Mouse (Mus musculus) liver, embryonic 11.5 days (tissue): ENCODE data around the gene Cat. TPM values are rescaled to one million over a fixed set of nuclear protein-coding genes. Genes with fewer than 3 reads are reported as not detected.

Experiments used
- ATAC-seq: fragments of 200-750 bp; cut with Nextera tagmentation; replicated peaks from 2 replicates; pipeline ENCODE4 v1.8.0; 2017; ENCODE audit warnings: moderate number of reproducible peaks, mild to moderate bottlenecking, moderate TSS enrichment, moderate library complexity; ENCODE audit not compliant: low FRiP score
- DNase-seq: peaks from one replicate; pipeline ENCODE4 v3.0.0-alpha.2; 2017; ENCODE audit warnings: low spot score
- H3K27ac ChIP-seq: fragments of 300-500 bp; sonication (generic); 2 replicates; pipeline ENCODE4 v1.5.1; 2014; ENCODE audit warnings: mild to moderate bottlenecking, low read depth, low read length, control low read depth
- H3K27me3 ChIP-seq: fragments of 300-500 bp; sonication (generic); replicated peaks from 2 replicates; pipeline ENCODE4 v1.6.1; 2014; ENCODE audit warnings: low read length, mixed read lengths; ENCODE audit not compliant: control insufficient read depth, insufficient read depth
- H3K36me3 ChIP-seq: fragments of 300-500 bp; sonication (generic); 2 replicates; pipeline ENCODE4 v1.6.1; 2014; ENCODE audit warnings: mild to moderate bottlenecking, low read length, moderate library complexity, mixed read lengths; ENCODE audit not compliant: control insufficient read depth, insufficient read depth
- H3K4me1 ChIP-seq: fragments of 300-500 bp; sonication (generic); replicated peaks from 2 replicates; pipeline ENCODE4 v1.6.1; 2014; ENCODE audit warnings: low read length, mixed read lengths; ENCODE audit not compliant: control insufficient read depth, insufficient read depth
- H3K4me2 ChIP-seq: fragments of 300-500 bp; sonication (generic); 2 replicates; pipeline ENCODE4 v1.6.1; 2014; ENCODE audit warnings: mild to moderate bottlenecking, control low read depth, moderate library complexity
- H3K4me3 ChIP-seq: fragments of 300-500 bp; sonication (generic); 2 replicates; pipeline ENCODE4 v1.5.1; 2014; ENCODE audit warnings: low read depth, low read length, control low read depth
- H3K9ac ChIP-seq: fragments of 300-500 bp; sonication (generic); 2 replicates; pipeline ENCODE4 v1.6.1; 2014; ENCODE audit warnings: low read depth, low read length, control low read depth
- H3K9me3 ChIP-seq: fragments of 300-500 bp; sonication (generic); 2 replicates; pipeline ENCODE4 v1.6.1; 2016; ENCODE audit warnings: low read length, inconsistent platforms, mixed read lengths; ENCODE audit not compliant: control insufficient read depth
- WGBS: fragments of 180-500 bp; shearing (Covaris S2); extraction: QIAGEN DNeasy Blood & Tissue Kit; methylation state at CpG from one replicate; pipeline ENCODE4 v1.1.7; 2014; 5-methylcytosine and 5-hydroxymethylcytosine counted together
- polyA plus RNA-seq: library from polyadenylated mRNA; unstranded; fragments of >200 nt; fragmentation: Nextera tagmentation; extraction: Ambion mirVana; gene quantifications from 2 replicates; pipeline ENCODE4 v1.2.1, GENCODE M21; 2014

The Cat gene
- polyA plus RNA-seq, result 145 and 166 TPM in 2 replicates

GRCm38 (mm10) chr2:103484617-103485401 lies at the start of gene Cat:
TSS of gene Cat (minus strand) at chr2:103485160.
- peak; percentile 95 for ATAC-seq
- H3K9ac ChIP-seq, result peak within 1 kb of the TSS; percentile 91
- peaks cover 38% of the 10 kb centered on the region for H3K4me1 ChIP-seq

GRCm38 (mm10) chr2:103525596-103525995 lies 40.6 kb upstream of the Cat start:
- no peaks in the 10 kb centered on the region for H3K4me1 ChIP-seq
- no peak overlapping the region for H3K9ac ChIP-seq
- WGBS, result 79% methylated on average over 1 of the region's 1 CpGs
- no peak for ATAC-seq
- no peak for DNase-seq
- H3K27me3 ChIP-seq, result no peaks in the 10 kb centered on the region
- no peaks in the 10 kb centered on the region for H3K9me3 ChIP-seq
- H3K27ac ChIP-seq, result no peak overlapping the region
- H3K36me3 ChIP-seq, result no peaks in the 10 kb centered on the region
- no peak overlapping the region for H3K4me2 ChIP-seq
- H3K4me3 ChIP-seq, result no peak overlapping the region

More at GRCm38 (mm10) chr2:103484617-103485401, at the start of gene Cat:
- no peaks in the 10 kb centered on the region for H3K27me3 ChIP-seq
- under 1% methylated on average over 41 of the region's 41 CpGs for WGBS
- H3K36me3 ChIP-seq, result no peaks in the 10 kb centered on the region
- H3K4me3 ChIP-seq, result peak within 1 kb of the TSS; percentile 93
- H3K9me3 ChIP-seq, result no peaks in the 10 kb centered on the region
- H3K4me2 ChIP-seq, result peak within 1 kb of the TSS; percentile 82
- peak; percentile 96 for DNase-seq
- peak within 1 kb of the TSS; percentile 96 for H3K27ac ChIP-seq

- Histone ChIP-seq H3K9ac (no peak overlapping the region), H3K4me3 (no peak overlapping the region), H3K4me2 (no peak overlapping the region), H3K27me3 (no peaks in the 10 kb centered on the region), H3K9me3 (no peaks in the 10 kb centered on the region), H3K36me3 (no peaks in the 10 kb centered on the region), H3K4me1 (no peaks in the 10 kb centered on the region), H3K27ac (no peak overlapping the region)
- DNase-seq (no peak), ATAC-seq (no peak)
- 59% methylated on average over 1 of the region's 1 CpGs for WGBS
Measured at GRCm38 (mm10) chr2:103516472-103516871, 31.5 kb upstream of the Cat start.

- Histone ChIP-seq H3K9me3 (no peaks in the 10 kb centered on the region), H3K36me3 (no peaks in the 10 kb centered on the region), H3K4me2 (no peak overlapping the region), H3K27ac (no peak overlapping the region), H3K4me3 (no peak overlapping the region), H3K9ac (no peak overlapping the region), H3K4me1 (no peaks in the 10 kb centered on the region), H3K27me3 (no peaks in the 10 kb centered on the region)
- ATAC-seq (no peak), DNase-seq (no peak)
- WGBS, result 75% methylated on average over 6 of the region's 6 CpGs
Measured at GRCm38 (mm10) chr2:103515513-103516180, 30.7 kb upstream of the Cat start.

- no peaks in the 10 kb centered on the region for H3K36me3 ChIP-seq
- no peak overlapping the region for H3K4me3 ChIP-seq
- no peaks in the 10 kb centered on the region for H3K9me3 ChIP-seq
- 79% methylated on average over 5 of the region's 5 CpGs for WGBS
- H3K4me1 ChIP-seq, result no peaks in the 10 kb centered on the region
- DNase-seq (no peak), ATAC-seq (no peak)
- H3K27ac ChIP-seq, result no peak overlapping the region
- no peak overlapping the region for H3K4me2 ChIP-seq
- H3K27me3 ChIP-seq, result no peaks in the 10 kb centered on the region
- no peak overlapping the region for H3K9ac ChIP-seq
Measured at GRCm38 (mm10) chr2:103512066-103512795, 27.3 kb upstream of the Cat start.

GRCm38 (mm10) chr2:103511631-103512030 lies 26.7 kb upstream of the Cat start:
- no peak overlapping the region for H3K9ac ChIP-seq
- no peak for DNase-seq
- H3K9me3 ChIP-seq, result no peaks in the 10 kb centered on the region
- no peak overlapping the region for H3K4me3 ChIP-seq
- H3K27me3 ChIP-seq, result no peaks in the 10 kb centered on the region
- H3K36me3 ChIP-seq, result no peaks in the 10 kb centered on the region
- ATAC-seq, result no peak
- H3K4me2 ChIP-seq, result no peak overlapping the region
- H3K27ac ChIP-seq, result no peak overlapping the region
- H3K4me1 ChIP-seq, result no peaks in the 10 kb centered on the region
- WGBS, result 81% methylated on average over 1 of the region's 1 CpGs

GRCm38 (mm10) chr2:103511042-103511441 lies 26.1 kb upstream of the Cat start:
- WGBS, result 88% methylated on average over 1 of the region's 1 CpGs

GRCm38 (mm10) chr2:103507651-103508050 lies 22.7 kb upstream of the Cat start:
- H3K4me2 ChIP-seq, result no peak overlapping the region
- H3K9ac ChIP-seq, result no peak overlapping the region
- no peak for ATAC-seq
- no peak overlapping the region for H3K27ac ChIP-seq
- no peak for DNase-seq
- WGBS, result 86% methylated on average over 1 of the region's 1 CpGs
- H3K36me3 ChIP-seq, result no peaks in the 10 kb centered on the region
- H3K9me3 ChIP-seq, result no peaks in the 10 kb centered on the region
- H3K27me3 ChIP-seq, result no peaks in the 10 kb centered on the region
- no peak overlapping the region for H3K4me3 ChIP-seq
- no peaks in the 10 kb centered on the region; the same call in 1 of the 2 replicates for H3K4me1 ChIP-seq

More at GRCm38 (mm10) chr2:103511042-103511441, 26.1 kb upstream of the Cat start:
- Histone ChIP-seq H3K4me1 (no peaks in the 10 kb centered on the region; the same call in 1 of the 2 replicates), H3K27ac (no peak overlapping the region), H3K4me3 (no peak overlapping the region), H3K9me3 (no peaks in the 10 kb centered on the region), H3K36me3 (no peaks in the 10 kb centered on the region), H3K4me2 (no peak overlapping the region), H3K9ac (no peak overlapping the region), H3K27me3 (no peaks in the 10 kb centered on the region)
- ATAC-seq (no peak), DNase-seq (no peak)
